Mouse (Mus musculus): ENCODE data around the gene Gm10840. TPM values are rescaled to one million over a fixed set of nuclear protein-coding genes. Genes with fewer than 3 reads are reported as not detected.

Gene Gm10840
- total RNA-seq (2023), result 10 to 100 TPM; 18.0 to 22.1 TPM

DNA sequence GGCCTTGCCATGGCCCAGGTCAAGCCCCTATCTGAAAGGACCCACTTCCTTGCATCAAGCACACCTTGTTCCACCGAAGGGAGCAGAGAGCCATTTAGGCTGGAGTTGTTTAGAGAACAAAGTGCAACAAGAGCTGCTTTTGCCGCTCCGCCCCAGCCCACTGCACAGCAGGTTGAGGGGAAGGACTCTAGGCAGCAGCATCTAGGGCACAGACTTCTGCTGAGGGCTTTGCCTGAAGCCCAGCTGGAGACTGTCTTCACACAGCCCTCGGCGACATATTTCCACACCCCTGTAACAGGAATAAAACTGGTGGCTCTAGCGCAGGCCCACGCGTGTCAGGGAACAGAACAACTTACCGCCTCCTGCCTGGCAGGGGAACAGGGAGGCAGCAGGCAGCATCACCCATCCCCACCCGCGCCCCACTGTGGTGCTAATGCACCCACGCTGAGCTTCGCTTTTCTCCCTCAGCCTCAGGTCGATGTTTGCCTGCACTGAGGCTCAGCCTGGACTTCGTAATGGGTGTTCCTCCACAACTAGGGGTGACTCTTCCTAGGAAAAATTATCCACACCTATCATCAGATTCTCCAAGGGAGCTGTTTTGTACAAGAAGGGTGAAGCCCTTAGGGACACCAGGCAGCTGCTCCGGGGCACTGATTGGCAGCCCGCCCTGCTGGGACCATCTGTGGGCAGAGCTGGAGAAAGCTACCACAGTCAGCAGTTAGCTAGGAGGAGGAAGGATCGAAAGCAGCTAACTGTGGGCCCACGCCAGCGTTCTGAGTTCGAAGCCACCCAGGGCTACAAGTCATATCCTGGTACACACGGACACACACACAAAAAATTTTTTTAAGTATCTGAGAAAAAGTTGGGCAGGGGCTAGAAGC lies at the start of gene Gm10840, which contains the start of gene Limd2:
Gm10840 (plus strand) TSS at position 10 of the 881 bp plus-strand sequence.
Limd2 (minus strand) TSS at position 20 of the 881 bp plus-strand sequence.

DNA sequence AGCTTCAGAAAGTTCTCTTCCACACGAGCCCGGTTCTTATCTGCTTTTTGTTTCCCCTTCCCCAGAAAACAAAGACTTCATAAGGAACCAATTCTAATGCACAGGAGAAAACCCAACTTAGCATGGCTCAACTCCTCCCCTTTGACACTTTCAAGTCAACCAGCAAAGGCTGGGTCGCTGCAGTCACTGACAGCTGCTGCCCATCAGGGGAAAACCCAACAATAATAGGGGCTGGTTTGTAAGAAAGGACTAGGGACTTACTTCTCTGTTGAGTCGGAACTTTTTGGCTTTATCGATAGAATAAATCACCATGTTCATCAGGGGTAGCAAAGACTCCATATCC lies 41.4 kb downstream of the Gm10840 start, which contains the start of gene Strada:
Strada (minus strand) TSS at position 46 of the 343 bp plus-strand sequence.

Other genes with a start within 250 kb of the Gm10840 start
- gene Cyb561, start 207.5 kb upstream of the Gm10840 start, total RNA-seq (2023), result under 1 TPM in 1 of 2 experiments, not detected in 1; 0.26 TPM
- not detected for gene Ace, start 192.9 kb upstream of the Gm10840 start, total RNA-seq (2023)
- gene Ace3, start 166.2 kb upstream of the Gm10840 start, total RNA-seq (2023), result not detected
- under 1 TPM; 0.38 to 0.86 TPM for gene Kcnh6, start 152.7 kb upstream of the Gm10840 start, total RNA-seq (2023)
- gene Dcaf7, start 124.0 kb upstream of the Gm10840 start, total RNA-seq (2023), result 10 to 100 TPM; 68.4 to 77.4 TPM
- gene Taco1, start 94.8 kb upstream of the Gm10840 start, total RNA-seq (2023), result 1 to 10 TPM; 7.5 to 8.9 TPM
- gene Map3k3, start 76.2 kb upstream of the Gm10840 start, total RNA-seq (2023), result 100 to 1,000 TPM; 162 to 175 TPM
- gene Limd2, start within 50 bp of the Gm10840 start, total RNA-seq (2023), result 100 to 1,000 TPM; 806 to 815 TPM
- gene Strada, start 41.3 kb downstream of the Gm10840 start, total RNA-seq (2023), result 10 to 100 TPM; 26.8 to 30.0 TPM
- gene Ccdc47, start 55.5 kb downstream of the Gm10840 start, total RNA-seq (2023), result 10 to 100 TPM; 45.3 to 52.9 TPM
- 10 to 100 TPM; 66.9 to 80.2 TPM for gene Ddx42, start 56.1 kb downstream of the Gm10840 start, total RNA-seq (2023)
- gene Ftsj3, start 95.2 kb downstream of the Gm10840 start, total RNA-seq (2023), result 100 to 1,000 TPM; 103 TPM
- 10 to 100 TPM; 52.2 to 59.5 TPM for gene Psmc5, start 95.3 kb downstream of the Gm10840 start, total RNA-seq (2023)
- 100 to 1,000 TPM; 110 to 113 TPM for gene Smarcd2, start 112.1 kb downstream of the Gm10840 start, total RNA-seq (2023)
- under 1 TPM; 0.26 to 0.36 TPM for gene Tcam1, start 115.8 kb downstream of the Gm10840 start, total RNA-seq (2023)
- not detected for gene Gh, start 141.0 kb downstream of the Gm10840 start, total RNA-seq (2023)
- gene Cd79b, start 153.9 kb downstream of the Gm10840 start, total RNA-seq (2023), result 10 to 100 TPM in 1 of 2 experiments, 1 to 10 TPM in 1; 4.0 to 11.3 TPM
- under 1 TPM; 0.12 to 0.77 TPM for gene Scn4a, start 192.4 kb downstream of the Gm10840 start, total RNA-seq (2023)
- gene Prr29, start 204.6 kb downstream of the Gm10840 start, total RNA-seq (2023), result under 1 TPM; 0.76 to 0.80 TPM
- gene Icam2, start 227.2 kb downstream of the Gm10840 start, total RNA-seq (2023), result 10 to 100 TPM; 58.5 to 71.3 TPM